Mouse (Mus musculus): ENCODE results near the gene Fam213a.
"Not testable (repeated sequence)": the region's sequence is repeated elsewhere in the genome, so short reads cannot be mapped to it uniquely, and the experiment has no call there.

The Fam213a gene

GRCm38 (mm10) chr14:41013630-41014613, at the start of gene Fam213a:
TSS of gene Fam213a (minus strand) at chr14:41013788.
- DNase-seq (ENCODE audit: low read depth) = peak; percentile 87

- not testable (repeated sequence) for DNase-seq (ENCODE audit: low read depth)
Observed at GRCm38 (mm10) chr14:41053190-41053589, 39.6 kb upstream of the Fam213a start.

- DNase-seq (ENCODE audit: low read depth) = no peak
Observed at GRCm38 (mm10) chr14:41052481-41052880, 38.9 kb upstream of the Fam213a start.

DNA sequence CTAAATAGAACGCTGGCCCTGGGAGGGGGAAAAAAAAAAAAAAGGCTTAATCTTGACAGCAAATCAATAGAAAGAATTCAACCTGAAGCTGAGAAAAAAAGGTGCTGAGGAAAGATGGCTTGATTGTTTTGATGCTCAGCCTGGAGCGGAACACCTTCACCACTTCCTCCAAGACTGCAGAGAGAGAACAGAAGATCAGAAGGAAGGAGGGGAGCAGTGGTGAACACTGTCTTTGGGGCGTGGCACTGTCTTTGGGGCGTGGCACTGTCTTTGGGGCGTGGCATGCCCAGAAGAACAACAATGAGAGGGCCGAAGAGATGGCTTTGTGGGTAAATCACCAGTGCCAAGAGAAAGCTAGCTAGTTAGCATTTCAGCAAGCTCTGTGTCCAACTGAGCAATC, 36.9 kb upstream of the Fam213a start:
- DNase-seq (ENCODE audit: low read depth) = no peak

- DNase-seq (ENCODE audit: low read depth) = no peak
Observed at GRCm38 (mm10) chr14:41047402-41047801, 33.8 kb upstream of the Fam213a start.

DNA sequence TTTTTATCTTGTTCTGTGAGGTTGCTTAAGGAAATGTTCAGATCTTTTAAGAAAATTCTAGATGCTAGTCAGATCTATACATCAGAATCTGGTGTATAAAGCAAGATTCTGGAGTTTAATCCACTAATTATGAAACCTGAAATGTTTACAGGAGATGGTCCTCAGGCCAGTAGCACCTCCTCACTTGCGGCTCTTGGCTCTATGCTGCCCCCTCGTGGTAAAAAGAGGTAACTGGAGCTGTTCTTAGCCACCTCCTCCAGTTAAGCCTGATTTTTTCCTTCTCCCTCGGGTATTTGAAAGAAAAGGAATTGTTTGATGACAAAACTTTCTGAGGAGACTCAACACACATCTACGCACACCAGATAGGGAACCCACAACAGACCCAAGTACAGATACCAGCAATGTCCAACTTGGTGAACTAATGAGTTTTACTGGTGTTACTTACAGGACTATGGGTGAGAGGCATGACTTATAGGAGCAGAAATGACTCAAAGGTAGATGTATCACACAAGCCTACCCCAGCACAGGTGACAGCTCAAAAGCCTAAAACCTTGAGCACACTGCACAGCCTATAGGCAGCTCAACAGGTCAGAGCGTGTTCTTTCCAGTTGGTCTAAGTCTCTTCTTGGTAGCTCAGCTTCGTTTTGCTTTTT, 21.7 kb upstream of the Fam213a start:
- DNase-seq (ENCODE audit: low read depth) = peak; percentile 66

DNA sequence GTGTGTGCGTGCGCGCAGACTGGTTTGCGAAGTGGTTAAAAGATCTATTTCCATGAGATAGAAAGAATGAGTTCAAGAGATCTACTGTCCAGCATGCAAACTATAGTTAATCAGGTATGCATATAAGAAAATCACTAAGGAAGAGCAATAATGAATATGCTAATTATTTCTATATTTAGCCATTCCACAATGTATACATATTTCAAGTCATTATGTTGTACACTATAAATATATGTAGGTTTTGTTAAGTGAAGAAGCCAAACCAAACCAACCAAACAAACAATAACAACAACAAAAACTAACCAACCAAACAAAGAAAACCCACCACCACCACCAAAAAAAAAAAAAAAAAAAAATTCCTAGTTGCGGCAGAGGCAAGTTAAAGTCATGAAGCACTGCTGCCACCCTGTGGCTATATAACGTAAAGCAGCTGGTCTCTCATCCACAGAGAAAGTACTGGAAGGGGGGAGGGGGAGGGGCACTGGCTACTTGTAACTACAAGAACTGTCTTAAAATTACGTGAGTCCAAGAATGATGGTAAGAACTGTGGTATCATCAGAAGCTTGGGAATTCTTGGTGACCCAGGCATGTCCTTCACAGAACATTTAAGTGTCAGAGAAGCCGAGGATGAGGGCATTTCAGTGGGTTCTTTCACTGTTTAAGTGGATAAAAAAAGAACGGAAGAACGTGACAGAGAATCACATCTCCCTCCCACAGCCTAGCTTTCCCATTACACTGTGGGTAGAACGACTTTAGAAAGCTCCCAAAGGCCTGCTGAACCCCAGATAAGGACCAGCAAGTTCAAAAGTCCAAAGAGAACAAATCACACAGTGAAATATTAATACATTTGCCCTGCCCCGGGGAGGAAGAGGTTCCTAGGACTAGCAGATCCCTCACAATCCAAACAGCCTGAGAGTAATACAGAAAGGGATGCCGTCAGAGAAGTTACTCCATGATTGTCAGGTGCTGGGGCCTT, 19.8 kb upstream of the Fam213a start:
- DNase-seq (ENCODE audit: low read depth) = peak; percentile 75

DNA sequence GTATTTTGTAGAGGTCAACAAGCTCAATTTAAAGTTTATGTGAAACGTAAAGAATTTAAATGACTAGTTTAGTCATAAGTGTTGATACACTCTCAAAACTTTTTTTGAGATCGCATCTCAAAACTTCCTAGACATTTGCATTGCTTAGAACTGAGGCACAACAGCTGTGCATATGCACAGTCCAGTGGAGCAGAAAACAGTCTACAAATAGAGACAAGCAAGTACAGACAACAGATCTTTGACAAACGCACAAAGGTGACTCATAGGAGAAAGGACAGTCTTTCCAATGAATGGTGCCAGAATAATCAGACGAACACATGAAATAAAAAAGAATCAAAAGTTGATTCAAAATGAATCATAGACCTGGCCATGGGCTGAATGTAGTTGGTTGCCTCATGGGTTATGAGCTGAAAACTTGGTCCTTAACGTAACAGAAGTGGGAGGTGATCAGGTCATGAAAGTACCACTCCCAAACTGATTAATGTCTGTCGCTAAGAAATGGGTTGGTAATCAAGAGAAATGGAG, 17.5 kb upstream of the Fam213a start:
- DNase-seq (ENCODE audit: low read depth) = no peak

DNA sequence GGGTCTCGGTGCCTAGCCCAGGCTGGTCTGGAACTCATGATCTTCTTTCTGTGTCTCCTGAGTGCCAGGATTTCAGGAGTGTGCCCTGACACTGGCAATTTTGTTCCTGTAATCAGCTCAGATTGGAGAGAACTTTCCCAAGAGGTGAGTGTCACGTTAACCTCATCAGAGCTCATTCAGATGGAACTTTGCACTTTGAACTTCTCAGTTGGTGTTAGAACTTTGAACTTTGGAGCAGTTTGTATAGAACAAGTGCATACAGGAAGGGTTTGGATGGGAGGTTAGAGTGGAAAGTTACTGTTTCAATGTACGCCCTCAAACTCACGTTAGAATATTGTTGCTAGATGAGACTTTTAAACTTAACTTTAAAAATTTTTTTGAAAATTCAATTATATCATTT, 15.7 kb upstream of the Fam213a start:
- no peak for DNase-seq (ENCODE audit: low read depth)

- peak; percentile 68 for DNase-seq (ENCODE audit: low read depth)
Observed at GRCm38 (mm10) chr14:41025594-41026284, 12.2 kb upstream of the Fam213a start.

DNA sequence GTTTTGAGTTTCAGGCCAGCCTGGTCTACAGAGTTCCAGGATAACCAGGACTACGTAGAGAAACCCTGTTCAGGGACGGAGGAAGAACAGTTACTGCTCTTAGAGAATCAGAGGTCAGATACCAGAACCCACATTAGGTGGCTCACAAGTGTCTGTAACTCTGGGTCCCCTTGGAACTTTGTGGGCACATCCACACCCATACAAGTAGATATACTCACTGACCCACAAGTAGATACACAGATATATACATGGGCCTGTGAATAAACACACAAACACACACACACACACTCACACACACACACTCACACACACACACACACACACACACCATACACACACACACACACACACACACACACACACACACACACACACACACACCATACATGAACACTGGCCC, 11.5 kb upstream of the Fam213a start:
- DNase-seq (ENCODE audit: low read depth) = no peak

DNA sequence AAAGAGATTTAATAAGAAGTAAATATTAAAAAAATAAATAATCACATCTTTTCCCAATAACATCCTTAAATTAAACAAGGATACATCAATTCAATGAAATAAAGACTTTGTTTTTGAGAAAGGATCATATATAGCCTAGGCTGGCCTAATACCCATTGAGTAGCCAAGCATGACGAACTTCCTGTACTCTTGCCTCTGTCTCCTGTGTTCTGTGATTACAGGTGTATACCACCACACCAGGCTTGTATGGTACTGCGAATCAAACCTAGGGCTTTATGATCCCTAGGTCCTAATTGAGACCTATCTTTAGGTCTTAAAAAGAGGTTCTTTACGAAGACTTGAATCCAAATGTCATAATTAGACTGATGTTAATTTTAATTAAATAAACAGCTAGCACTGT, 7.7 kb upstream of the Fam213a start:
- no peak for DNase-seq (ENCODE audit: low read depth)

DNA sequence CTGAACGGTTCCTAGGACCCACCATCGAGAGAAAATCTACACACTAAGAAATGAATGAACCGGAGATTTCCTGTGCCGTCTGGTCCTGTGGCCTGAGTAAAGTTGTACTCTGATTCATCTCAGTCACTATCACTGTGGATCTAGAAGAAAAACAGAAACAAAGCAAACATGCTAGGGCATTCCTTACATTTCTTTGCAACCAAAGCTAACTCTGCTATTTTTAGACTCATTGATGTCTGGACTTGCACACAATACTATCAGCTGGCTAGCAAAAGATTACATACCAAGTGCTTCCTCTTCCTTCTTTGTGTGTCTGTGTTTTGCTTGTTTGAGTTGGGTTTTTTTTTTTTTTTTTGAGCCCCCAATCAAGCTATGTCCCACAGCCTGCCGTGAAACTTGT, 3.9 kb upstream of the Fam213a start:
- DNase-seq (ENCODE audit: low read depth) = no peak

DNA sequence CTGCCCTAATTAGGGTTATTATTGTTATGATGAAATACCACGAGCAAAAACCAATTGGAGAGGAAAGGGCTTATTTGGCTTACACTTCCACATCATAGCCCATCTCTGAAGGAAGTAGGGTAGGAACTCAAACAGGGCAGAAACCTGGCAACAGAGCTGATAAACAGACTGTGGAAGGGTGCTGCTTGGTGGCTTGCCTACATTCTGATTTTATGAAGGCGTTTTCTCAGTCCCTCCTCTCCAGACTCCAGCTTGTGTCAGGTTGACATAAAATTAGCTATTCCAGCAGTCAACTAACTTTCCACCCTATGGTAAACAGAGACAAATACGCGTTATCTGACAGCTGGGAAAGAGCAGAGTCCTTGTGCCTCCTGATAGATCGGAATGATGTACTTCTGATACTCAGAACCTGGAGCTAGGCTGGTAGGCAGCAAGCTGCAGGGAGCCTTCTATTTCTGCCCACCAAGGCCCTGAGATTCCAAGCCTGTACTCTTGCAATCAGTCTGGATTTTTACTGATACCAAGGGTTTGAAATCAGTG, 1.2 kb upstream of the Fam213a start:
- DNase-seq (ENCODE audit: low read depth) = no peak

DNA sequence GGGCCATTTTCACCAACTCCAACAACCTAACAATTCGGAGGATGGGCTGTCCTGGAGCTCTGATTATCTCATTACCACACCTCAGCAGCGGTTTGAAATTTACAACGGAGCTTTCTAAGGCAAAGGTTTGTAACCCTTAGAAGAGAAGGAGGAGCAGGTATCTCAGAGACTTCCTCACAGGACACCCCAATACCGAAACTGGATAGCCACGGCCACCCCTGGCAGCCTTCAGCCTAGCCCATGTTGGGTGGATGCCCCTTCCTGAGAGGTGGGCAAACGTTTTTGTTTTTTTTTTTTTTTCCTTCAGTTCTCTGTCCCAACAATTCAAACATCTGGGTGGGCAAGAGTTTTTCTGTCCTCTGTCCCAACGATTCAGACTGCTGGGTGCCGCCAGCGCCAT, 445 bp downstream of the Fam213a start:
- DNase-seq (ENCODE audit: low read depth) = no peak

DNA sequence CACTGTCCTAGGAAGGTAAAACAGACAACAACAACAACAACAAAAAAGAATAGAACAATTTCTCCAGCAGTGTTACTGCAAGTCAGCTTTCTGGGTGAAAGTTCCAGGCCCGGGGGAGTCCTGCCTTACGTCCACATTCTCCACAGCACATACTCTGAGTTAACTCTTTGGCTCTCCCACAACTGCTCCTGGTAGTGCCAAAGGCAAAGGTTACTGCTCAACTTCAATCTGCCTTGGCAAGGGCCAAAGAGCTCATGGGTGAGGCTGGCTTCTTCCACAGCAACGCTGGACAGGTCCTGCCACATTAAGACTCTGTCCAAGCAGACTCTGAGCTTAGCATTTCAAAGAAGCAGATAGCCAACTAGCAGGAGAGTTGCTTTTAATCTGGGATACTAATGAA, 1.7 kb downstream of the Fam213a start:
- no peak for DNase-seq (ENCODE audit: low read depth)

DNA sequence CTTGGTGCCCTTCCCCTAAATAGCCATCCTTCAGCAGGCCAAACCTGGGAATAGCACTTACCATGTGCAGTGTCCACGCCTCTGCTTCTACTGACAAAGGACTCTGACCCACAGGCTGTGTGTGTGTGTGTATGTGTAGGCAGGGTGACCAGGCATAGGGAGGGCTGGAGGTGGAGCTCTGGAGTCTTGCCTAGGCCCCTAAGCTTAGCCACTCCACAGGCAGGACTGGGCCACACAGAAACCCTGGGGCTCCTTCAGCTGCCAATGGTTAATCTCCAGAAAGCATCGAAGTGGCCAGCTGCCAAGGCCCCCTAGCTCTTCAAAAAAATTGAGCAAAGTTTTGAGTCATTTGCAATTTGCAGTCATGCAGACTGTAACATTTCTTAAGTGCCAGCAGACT, 5.5 kb downstream of the Fam213a start:
- no peak for DNase-seq (ENCODE audit: low read depth)

DNA sequence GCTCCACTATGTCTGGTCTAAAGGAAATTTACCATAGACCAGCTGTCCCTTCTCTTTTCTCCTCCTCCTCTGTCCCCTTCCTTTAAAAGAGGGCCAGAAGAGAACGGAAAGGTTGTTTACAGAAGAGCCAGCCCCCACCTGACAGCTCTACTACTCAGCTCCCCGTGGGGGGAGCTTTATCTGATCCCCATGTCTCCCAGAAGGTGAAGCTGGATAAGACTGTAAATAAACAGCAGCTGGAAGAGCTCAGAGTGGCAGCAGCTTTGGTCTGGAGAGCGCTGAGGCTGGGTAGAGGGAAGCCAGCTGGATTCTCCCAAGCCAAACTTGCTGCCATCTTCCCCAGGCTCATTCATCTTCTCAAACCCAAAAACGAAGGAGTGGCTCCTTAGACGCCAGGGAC, 5.9 kb downstream of the Fam213a start:
- no peak for DNase-seq (ENCODE audit: low read depth)

GRCm38 (mm10) chr14:41006899-41007298, 6.7 kb downstream of the Fam213a start:
- DNase-seq (ENCODE audit: low read depth) = peak; percentile 82

DNA sequence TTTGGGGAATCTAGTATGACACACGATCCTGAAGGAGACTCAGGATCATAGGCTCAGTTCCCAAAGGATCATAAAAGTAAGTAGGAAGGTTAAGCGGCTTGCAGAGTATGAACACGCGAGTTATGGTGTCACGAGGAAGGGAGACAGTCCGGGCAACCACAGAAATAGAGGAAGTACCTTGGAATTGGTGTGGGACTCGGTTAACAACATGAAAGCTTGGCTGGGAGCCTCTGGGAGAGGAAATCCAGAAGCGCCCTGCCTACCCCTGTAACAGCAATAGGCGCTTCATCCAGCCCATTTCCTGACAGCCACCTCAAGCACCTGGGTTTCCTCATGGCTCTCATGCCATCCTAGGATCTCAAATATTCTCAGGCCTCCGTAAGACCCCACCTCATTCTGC, 7.3 kb downstream of the Fam213a start:
- no peak for DNase-seq (ENCODE audit: low read depth)

- DNase-seq (ENCODE audit: low read depth) = no peak
Observed at GRCm38 (mm10) chr14:41005716-41006115, 7.9 kb downstream of the Fam213a start.
